Mouse (Mus musculus): ENCODE results near the gene H2afj.

H2afj gene

DNA sequence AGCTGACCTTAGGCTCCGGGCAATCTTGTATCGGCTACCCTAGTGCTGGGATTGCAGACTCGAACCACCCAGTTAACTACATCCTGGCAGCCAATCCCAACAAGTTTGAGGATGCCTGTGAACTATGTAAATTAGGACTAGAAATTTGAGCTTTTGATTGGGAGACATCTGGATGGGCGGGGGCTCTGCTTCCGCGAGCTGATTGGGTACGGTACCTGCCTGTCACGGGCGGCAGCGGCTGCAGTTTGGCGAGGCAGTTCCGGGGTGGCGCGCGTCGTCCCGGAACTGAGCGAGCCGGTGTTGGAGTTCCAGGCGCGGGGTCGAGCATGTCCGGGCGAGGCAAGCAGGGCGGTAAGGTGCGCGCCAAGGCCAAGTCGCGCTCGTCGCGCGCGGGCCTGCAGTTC, at the start of gene H2afj:
Gene H2afj (plus strand): TSS at position 231 of the 404 bp plus-strand sequence.
- DNase-seq = peak; percentile 100

- no peak for DNase-seq
Measured at GRCm38 (mm10) chr6:136763912-136764311, 44.1 kb upstream of the H2afj start.

DNA sequence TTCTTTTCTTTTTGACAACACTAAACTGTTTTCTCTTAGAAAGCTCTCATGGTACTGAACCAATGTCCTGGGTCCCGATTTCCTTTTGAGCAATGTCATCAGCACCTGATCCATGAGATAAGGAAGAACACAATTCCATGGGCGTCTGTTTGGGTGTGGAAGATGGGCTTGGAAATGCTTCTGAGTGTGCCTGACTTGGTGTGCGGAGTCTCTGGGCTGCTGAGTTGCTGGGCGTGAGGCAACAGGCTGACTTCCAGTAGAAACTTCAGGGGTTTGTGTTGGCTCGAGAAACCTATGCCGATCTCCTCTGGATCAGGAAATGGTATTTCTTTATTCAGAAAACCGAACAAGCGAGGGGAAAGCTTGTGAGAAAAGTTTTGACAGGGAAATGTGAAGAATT, 38.9 kb upstream of the H2afj start:
- DNase-seq = no peak

- no peak for DNase-seq
Measured at GRCm38 (mm10) chr6:136769859-136770258, 38.2 kb upstream of the H2afj start.

GRCm38 (mm10) chr6:136776392-136776791, 31.7 kb upstream of the H2afj start:
- no peak for DNase-seq

DNA sequence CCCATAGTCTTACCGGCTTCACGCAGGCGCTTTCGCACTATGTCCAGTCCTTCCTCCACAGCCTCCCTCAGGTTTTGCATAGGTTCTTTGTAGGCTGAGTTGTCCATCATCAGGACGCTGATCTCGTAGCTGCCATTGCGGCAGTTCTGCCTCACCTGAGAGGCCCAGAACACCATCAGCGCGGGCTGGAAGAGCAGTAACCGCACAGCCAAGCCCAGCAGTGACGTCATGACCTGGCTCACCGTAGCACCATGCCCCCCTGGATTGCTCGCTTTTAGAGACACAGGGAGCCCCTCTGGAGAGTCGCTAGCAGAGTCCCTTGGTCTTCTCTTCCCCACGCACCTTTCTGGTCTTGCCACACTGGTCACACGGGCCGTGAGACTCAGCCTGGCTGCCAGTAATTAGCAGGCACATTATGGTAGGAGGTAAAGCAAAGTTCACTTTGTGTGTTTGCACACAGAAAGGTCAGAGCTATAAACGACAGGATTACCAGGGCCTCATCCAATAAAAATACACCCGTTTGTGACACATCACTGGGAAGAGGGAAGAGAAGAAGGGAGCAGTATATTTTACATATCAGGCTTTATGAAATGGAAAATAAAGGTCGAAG, 26.6 kb upstream of the H2afj start, which contains the start of gene Gucy2c:
Gene Gucy2c (minus strand): TSS at position 389 of the 610 bp plus-strand sequence.
- DNase-seq = no peak

GRCm38 (mm10) chr6:136782146-136782545, 25.9 kb upstream of the H2afj start:
- peak; percentile 54 for DNase-seq

DNA sequence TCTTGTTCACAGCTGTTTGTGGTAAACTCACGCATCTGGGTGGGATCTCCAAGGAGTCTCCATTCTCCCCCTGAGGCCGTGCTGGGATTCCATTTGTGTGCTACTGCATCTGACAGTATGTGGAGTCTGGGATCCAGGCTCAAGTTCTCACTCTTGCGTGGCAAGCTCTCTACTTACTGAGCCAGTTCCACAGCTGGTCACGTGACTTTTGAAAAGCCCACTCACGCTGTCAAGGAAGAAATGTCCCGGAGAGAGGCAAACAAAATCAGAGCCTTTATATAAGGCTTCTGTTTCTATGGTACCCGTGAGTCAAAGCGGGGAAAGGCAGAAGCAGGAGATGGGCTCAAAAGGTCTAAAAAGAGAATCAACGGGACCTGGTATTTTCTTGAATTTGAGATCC, 25.3 kb upstream of the H2afj start:
- peak; percentile 55 for DNase-seq

DNA sequence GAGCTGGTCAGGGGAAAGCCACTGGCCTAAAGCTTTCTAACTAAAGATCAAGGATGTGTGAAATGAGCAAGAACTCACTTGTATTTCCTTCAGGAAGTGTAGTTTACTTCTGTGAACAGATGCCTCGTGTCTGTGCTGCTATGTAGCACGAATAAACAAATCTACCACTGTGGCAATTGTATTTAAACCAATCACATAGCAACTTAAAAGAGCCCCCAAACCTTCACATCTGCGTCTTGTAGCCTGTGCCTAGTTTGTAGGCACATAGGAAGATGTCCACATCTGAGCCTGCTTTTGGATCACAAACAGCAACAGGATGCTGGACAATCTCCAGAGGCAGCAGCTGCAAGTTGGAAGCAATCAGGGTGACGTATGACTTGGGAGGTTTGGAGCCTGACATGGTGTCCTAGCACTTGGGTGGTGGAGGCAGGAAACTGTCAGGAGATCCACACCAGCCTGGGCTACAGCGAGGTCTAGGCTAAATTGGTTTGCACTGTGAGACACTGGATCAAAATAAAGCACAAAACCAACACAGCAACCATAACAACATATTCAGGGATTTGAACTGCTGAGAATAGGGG, 18.6 kb upstream of the H2afj start:
- DNase-seq = peak; percentile 98

GRCm38 (mm10) chr6:136792884-136793758, 14.9 kb upstream of the H2afj start:
- peak; percentile 71 for DNase-seq

GRCm38 (mm10) chr6:136793831-136794525, 14.1 kb upstream of the H2afj start:
- peak; percentile 80 for DNase-seq

DNA sequence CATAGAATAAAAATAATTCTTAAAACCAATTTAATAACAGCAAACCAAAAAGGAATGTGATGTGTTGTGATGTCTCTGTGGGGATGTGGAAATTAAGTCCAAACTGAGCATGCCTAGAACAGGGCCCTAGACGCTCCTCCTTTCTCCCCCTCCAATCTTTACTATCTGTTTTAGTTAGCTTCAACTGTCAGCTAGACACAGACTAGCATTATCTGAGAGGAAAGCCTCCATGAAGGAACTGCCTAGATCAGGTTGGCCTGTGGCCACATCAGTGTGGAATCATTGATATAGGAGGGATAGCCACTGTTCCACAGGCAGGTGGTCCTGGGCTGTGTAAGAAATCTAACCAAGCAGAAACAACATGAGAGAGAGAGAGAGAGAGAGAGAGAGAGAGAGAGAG, 12.9 kb upstream of the H2afj start:
- peak; percentile 54 for DNase-seq

DNA sequence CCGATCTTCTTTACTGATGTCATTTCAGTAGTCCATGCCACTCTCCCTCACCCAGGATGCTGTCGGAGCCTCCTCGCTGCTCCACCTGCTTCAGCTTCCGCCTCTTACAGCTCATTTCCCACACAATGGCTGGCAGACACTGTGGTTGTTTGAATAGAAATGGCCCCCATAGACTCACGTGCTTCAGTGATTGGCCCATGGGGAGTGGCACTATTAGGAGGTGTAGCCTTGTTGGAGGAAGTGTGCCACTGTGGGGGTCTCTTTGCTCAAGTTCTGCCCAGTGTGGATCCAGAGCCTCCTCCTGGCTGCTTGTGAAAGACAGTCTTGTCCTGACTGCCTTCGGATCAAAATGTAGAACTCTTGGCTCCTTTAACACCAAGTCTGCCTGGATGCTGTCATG, 12.2 kb upstream of the H2afj start:
- peak; percentile 80 for DNase-seq

DNA sequence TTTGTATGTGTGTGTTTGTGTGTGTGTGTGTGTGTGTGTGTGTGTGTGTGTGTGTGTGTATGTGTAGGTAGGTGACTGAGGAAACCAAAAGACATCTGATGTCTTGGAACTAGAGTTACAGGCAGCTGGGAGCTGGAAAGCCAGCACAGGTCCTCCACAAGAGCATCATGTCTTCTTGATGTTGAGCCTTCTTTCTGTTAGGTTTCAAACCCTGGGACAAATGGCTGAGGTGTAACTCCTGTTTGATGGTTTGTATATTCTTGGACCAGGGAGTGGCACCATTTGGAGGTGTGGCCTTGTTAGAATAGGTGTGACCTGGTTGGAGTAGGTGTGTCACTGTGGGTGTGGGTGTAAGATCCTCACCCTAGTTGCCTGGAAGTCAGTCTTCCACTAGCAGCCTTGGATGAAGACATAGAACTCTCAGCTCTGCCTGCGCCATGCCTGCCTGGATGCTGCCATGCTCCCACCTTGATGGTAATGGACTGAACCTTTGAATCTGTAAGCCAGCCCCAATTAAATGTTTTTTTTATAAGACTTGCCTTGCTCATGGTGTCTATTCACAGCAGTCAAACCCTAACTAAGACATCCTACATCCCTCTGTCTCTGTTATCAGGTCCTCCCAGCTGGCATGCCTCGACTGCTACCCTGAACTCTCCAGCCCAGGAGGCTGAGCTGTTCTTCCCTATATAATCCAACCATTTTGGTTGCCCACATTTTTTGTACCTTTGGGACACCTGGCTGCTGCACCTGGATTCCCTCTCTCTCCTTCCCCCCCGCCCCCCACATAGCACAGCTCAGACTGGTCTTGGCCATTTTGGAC, 10.0 kb upstream of the H2afj start:
- DNase-seq = peak; percentile 48

GRCm38 (mm10) chr6:136800710-136801109, 7.3 kb upstream of the H2afj start:
- peak; percentile 68 for DNase-seq

GRCm38 (mm10) chr6:136801274-136801673, 6.8 kb upstream of the H2afj start:
- peak; percentile 36 for DNase-seq

- no peak for DNase-seq
Measured at GRCm38 (mm10) chr6:136803093-136803738, 4.8 kb upstream of the H2afj start.

GRCm38 (mm10) chr6:136803739-136804633, 4.1 kb upstream of the H2afj start, which contains the start of gene Hist4h4:
Gene Hist4h4 (minus strand): TSS chr6:136804415.
- DNase-seq = peak; percentile 99

DNA sequence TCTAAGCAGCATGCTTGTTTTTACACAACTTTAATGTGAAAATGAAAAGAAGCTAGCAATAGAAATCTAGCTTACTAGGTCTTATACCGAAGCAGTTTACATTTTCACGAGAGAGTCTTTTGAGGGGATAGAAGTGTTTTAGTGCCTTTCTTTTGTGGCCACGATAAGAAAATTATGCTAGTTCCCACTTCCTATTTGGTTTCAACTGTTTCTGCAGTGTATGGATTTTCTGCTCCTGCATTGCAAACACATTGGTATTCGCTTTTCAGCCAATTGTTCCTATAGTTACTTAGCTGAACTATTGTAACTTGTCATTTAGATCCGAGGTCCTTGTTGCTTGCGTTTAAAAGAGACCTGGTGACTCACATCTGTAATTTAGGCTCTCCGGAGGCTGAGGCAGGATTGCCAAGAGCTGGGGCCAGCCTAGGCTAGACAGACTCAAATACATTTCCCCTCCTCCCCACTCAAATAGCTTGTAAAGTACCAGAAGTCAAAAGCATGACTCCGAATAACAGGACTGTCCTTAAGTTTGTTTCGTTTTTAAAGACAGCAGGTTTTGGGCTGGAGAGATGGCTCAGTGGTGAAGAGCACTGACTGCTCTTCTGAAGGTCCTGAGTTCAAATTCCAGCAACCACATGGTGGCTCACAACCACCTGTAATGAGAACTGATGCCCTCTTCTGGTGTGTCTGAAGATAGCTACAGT, 3.2 kb upstream of the H2afj start:
- peak; percentile 78 for DNase-seq

DNA sequence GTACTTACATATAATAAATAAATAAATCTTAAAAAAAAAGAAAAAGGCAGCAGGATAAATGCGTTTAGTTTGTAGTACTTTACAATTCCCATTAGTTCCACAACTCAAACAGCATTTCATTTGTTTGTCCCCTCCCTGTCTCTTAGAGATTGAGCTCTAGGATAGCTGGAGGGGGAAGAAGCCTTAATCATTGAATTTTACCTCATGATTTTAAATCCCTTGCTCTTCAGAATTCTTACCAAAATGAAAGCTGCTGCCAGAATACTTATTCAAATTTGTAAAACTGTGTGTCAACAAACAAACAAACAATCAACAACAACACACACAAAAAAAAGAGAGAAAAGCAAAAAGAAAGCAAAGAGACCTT, 2.7 kb upstream of the H2afj start:
- no peak for DNase-seq
